Mouse (Mus musculus) hindbrain, postnatal 0 days (tissue): Measurements from ENCODE around the gene Cfd. TPM values are rescaled to one million over a fixed set of nuclear protein-coding genes. Genes with fewer than 3 reads are reported as not detected.
A peak's percentile ranks its signal among the peaks of the same experiment; 100 is the strongest.

ENCODE experiments used
- ATAC-seq: fragments of 200-750 bp; cut with Nextera tagmentation; 2 replicates; pipeline ENCODE4 v1.8.0; 2017; ENCODE audit warnings: mild to moderate bottlenecking, moderate TSS enrichment, moderate library complexity
- DNase-seq: peaks from one replicate; pipeline ENCODE4 v3.0.0-alpha.2; 2015; ENCODE audit warnings: low spot score
- H3K27ac ChIP-seq: fragments of 300-500 bp; sonication (generic); 2 replicates; pipeline ENCODE4 v1.5.1; 2014; ENCODE audit warnings: mild to moderate bottlenecking
- H3K27me3 ChIP-seq: fragments of 300-500 bp; sonication (generic); 2 replicates; pipeline ENCODE4 v1.6.1; 2014; ENCODE audit warnings: low read length, mixed read lengths; ENCODE audit not compliant: insufficient read depth
- H3K36me3 ChIP-seq: fragments of 300-500 bp; sonication (generic); 2 replicates; pipeline ENCODE4 v1.6.1; 2014; ENCODE audit warnings: low read length, mixed read lengths; ENCODE audit not compliant: insufficient read depth
- H3K4me1 ChIP-seq: fragments of 300-500 bp; sonication (generic); 2 replicates; pipeline ENCODE4 v1.6.1; 2014; ENCODE audit warnings: antibody characterized with exemption, low read length, mixed read lengths; ENCODE audit not compliant: insufficient read depth
- H3K4me2 ChIP-seq: fragments of 300-500 bp; sonication (generic); 2 replicates; pipeline ENCODE4 v1.6.1; 2014; ENCODE audit warnings: low read depth, mild to moderate bottlenecking, low read length, moderate library complexity, mixed read lengths
- H3K4me3 ChIP-seq: fragments of 300-500 bp; sonication (generic); 2 replicates; pipeline ENCODE4 v1.5.1; 2014; ENCODE audit warnings: low read length
- H3K9ac ChIP-seq: fragments of 300-500 bp; sonication (generic); replicated peaks from 2 replicates; pipeline ENCODE4 v1.6.1; 2014; ENCODE audit warnings: mild to moderate bottlenecking, low read length, moderate library complexity, mixed read lengths
- H3K9me3 ChIP-seq: fragments of 300-500 bp; sonication (generic); 2 replicates; pipeline ENCODE4 v1.6.1; 2016; ENCODE audit warnings: low read length, mixed read lengths
- CTCF ChIP-seq: IDR thresholded peaks from 2 replicates; pipeline ENCODE4 v1.5.1; 2016; ENCODE audit warnings: antibody characterized with exemption, control low read depth, low read depth
- WGBS: fragments of 180-500 bp; shearing (Covaris S2); extraction: QIAGEN DNeasy Blood & Tissue Kit; methylation state at CpG from one replicate; pipeline ENCODE4 v1.1.7; 2014; 5-methylcytosine and 5-hydroxymethylcytosine counted together
- polyA plus RNA-seq: library from polyadenylated mRNA; unstranded; fragments of >200 nt; fragmentation: Nextera tagmentation; extraction: Ambion mirVana; gene quantifications from 2 replicates; pipeline ENCODE4 v1.2.1, GENCODE M21; 2015
- total RNA-seq: library from RNA; depleted of rRNA; stranded (reverse); fragments of >200 nt; gene quantifications from 2 replicates; pipeline ENCODE4 v1.2.3, GENCODE M21; 2014

The Cfd gene
- total and polyA plus RNA-seq, 2 experiments from 2014 or later, result not detected

DNA sequence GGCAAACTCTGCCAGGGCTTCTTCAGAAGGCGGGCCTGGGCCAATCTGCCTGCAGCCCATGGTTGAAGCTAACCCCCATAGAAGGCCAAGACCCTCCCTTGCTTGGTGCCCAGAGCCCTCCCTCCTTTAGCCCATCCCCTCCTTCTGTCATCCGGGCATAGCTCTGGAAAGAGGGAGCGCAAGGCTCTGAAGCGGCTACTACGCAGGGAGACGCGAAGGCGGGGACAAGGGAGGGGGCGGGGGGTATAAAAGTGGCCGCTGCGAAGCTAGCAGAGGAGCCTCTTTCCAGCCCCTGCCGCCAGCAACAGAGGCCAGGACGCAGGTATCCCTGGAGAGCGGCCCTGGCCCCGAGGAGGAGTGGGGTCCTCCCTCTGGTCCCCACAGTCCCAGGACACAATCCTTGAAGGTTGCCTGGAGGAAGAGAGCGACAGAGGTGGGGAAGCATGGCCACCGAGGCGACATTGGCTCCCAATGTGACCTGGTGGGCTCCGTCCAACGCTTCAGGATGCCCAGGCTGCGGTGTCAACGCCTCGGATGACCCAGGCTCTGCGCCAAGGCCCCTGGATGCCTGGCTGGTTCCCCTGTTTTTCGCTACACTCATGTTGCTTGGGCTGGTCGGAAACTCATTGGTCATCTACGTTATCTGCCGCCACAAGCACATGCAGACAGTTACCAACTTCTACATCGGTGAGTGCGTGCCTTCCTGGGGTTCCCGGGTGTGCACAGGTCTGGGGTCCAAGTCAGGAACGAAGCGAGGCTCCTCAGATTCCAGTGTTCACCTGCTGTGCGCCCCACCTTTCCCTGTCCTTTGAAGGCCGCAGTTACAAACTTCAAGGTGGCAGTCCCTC lies 27.8 kb downstream of the Cfd start:
- DNase-seq (no peak), ATAC-seq (0 out of 2 replicates have a peak, but pooled peaks have one; percentile 13)
- WGBS, result 7% methylated on average over 35 of the region's 35 CpGs
- Histone ChIP-seq H3K27ac (no peak overlapping the region), H3K9me3 (no peaks in the 10 kb centered on the region), H3K4me2 (peak overlapping the region; percentile 27; the same call in 1 of the 2 replicates), H3K4me1 (peaks cover 24% of the 10 kb centered on the region), H3K9ac (no peak overlapping the region; the same call in 1 of the 2 replicates), H3K4me3 (peak overlapping the region; percentile 15; the same call in 1 of the 2 replicates), H3K36me3 (no peaks in the 10 kb centered on the region), H3K27me3 (peaks cover 53% of the 10 kb centered on the region)
- TF ChIP-seq CTCF, result no peak

DNA sequence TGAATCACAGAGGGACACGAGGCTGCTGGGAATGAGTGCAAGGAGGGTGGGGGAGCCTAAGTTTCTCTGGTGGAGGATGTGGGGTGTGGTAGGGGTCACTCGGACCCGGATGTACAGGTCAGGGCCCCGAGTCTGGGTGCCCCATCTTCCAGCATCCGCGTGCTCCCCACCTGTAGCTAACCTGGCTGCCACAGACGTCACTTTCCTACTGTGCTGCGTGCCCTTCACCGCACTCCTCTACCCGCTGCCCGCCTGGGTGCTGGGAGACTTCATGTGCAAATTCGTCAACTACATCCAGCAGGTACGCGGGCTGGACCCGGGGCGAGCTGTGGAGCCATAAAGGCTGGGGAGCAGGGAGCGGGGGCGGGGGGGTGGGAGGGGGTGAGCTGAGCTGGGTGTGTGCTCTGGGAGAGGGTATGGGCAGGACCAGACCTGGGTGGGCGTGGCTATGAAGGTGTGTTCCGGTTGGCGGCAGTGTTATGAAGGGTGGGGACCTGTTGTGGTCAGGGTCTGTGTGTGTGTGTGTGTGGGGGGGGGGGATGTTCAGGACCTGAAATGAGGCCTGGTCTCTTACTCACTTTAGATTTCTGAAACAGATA lies 28.7 kb downstream of the Cfd start:
- Histone ChIP-seq H3K4me1 (peaks cover 24% of the 10 kb centered on the region), H3K27me3 (peaks cover 53% of the 10 kb centered on the region), H3K4me2 (no peak overlapping the region), H3K4me3 (no peak overlapping the region), H3K9ac (no peak overlapping the region), H3K36me3 (no peaks in the 10 kb centered on the region), H3K27ac (no peak overlapping the region), H3K9me3 (no peaks in the 10 kb centered on the region)
- ATAC-seq (no peak), DNase-seq (no peak)
- WGBS, result 7% methylated on average over 21 of the region's 21 CpGs
- no peak for TF ChIP-seq CTCF

DNA sequence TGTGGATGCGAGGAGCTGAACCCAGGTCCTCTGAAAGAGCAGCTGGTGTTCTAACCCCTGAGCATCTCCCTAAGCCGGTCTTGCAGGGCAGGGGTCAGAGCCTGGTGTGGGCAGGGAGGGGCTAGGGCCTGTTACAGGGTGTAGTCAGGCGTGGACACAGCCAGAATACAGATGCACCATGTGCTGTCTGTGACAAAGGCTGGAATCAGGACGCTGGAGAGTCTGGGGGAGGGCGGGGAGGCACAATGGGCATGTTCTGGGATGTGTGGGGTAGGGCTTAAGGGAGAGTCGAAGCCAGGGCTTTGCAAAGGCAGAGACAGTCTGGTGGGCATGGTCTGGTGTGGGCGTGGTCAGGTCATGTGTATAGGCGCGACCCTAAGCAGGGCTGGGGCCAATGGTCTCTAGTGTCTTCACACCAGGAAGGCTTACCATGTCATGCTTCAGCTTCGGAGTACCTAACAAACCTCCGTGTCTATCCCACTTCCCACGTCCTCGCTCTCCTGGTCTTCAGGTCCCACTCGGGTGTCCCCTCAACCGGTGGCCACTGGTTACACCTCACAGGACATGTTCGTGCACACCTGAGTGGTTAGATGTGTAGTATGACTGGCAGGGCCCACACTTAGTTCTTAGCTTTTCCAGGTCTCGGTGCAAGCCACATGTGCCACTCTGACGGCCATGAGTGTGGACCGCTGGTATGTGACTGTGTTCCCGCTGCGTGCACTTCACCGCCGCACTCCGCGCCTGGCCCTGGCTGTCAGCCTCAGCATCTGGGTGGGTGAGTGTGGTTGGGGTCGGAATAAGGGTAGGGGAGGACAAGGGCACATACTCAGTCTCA lies 29.6 kb downstream of the Cfd start:
- peak overlapping the region; percentile 30; the same call in 1 of the 2 replicates for H3K4me3 ChIP-seq
- 16% methylated on average over 26 of the region's 26 CpGs for WGBS
- peaks cover 15% of the 10 kb centered on the region; the same call in 1 of the 2 replicates for H3K4me1 ChIP-seq
- no peaks in the 10 kb centered on the region for H3K9me3 ChIP-seq
- no peak for TF ChIP-seq CTCF
- no peak for DNase-seq
- H3K9ac ChIP-seq, result no peak overlapping the region; the same call in 1 of the 2 replicates
- no peak for ATAC-seq
- H3K27me3 ChIP-seq, result peaks cover 53% of the 10 kb centered on the region
- H3K4me2 ChIP-seq, result peak overlapping the region; percentile 56
- no peak overlapping the region for H3K27ac ChIP-seq
- H3K36me3 ChIP-seq, result no peaks in the 10 kb centered on the region

DNA sequence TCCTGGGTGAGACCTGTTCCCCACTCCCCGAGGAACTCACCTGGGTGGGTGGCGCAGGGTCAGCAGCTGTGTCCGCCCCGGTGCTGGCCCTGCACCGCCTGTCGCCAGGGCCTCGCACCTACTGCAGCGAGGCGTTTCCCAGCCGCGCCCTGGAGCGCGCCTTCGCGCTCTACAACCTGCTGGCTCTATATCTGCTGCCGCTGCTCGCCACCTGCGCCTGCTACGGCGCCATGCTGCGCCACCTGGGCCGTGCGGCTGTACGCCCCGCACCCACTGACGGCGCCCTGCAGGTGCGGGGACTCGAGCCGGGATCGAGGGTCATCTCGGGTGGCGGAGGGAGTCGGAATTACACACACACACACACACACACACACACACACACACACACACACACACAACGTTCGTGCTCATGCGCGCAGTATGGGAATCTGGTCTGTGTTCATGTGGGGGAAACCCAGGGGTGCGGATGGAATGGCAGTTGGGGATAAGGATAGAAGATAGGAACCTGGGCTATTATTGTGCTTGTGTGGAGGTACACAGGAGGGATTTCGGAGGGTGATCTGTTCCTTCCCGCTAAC lies 30.4 kb downstream of the Cfd start, which contains the start of gene R3hdm4:
TSS of gene R3hdm4 (minus strand) at position 251 of the 578 bp plus-strand sequence.
- TF ChIP-seq CTCF, result no peak
- DNase-seq, result no peak
- Histone ChIP-seq H3K4me1 (peaks cover 14% of the 10 kb centered on the region; the same call in 1 of the 2 replicates), H3K4me3 (peak within 1 kb of the TSS; percentile 30), H3K9ac (peak within 1 kb of the TSS; percentile 31), H3K27me3 (peaks cover 53% of the 10 kb centered on the region), H3K36me3 (no peaks in the 10 kb centered on the region), H3K9me3 (no peaks in the 10 kb centered on the region), H3K4me2 (peak within 1 kb of the TSS; percentile 56), H3K27ac (no peak within 1 kb of the TSS)
- 4% methylated on average over 41 of the region's 41 CpGs for WGBS
- ATAC-seq, result no peak

DNA sequence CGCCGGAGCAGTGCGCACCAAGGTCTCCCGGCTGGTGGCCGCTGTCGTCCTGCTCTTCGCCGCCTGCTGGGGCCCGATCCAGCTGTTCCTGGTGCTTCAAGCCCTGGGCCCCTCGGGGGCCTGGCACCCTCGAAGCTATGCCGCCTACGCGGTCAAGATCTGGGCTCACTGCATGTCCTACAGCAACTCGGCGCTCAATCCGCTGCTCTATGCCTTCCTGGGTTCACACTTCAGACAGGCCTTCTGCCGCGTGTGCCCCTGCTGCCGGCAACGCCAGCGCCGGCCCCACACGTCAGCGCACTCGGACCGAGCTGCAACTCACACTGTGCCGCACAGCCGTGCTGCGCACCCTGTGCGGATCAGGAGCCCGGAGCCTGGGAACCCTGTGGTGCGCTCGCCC lies 30.9 kb downstream of the Cfd start:
- no peaks in the 10 kb centered on the region for H3K9me3 ChIP-seq
- no peak overlapping the region for H3K27ac ChIP-seq
- H3K9ac ChIP-seq, result peak overlapping the region; percentile 31
- no peak for DNase-seq
- peak overlapping the region; percentile 30 for H3K4me3 ChIP-seq
- no peaks in the 10 kb centered on the region for H3K36me3 ChIP-seq
- no peak for TF ChIP-seq CTCF
- WGBS, result 2% methylated on average over 34 of the region's 34 CpGs
- peaks cover 13% of the 10 kb centered on the region; the same call in 1 of the 2 replicates for H3K4me1 ChIP-seq
- peak overlapping the region; percentile 56 for H3K4me2 ChIP-seq
- peaks cover 53% of the 10 kb centered on the region for H3K27me3 ChIP-seq
- no peak for ATAC-seq
